Mouse (Mus musculus) limb, embryonic 14.5 days (tissue): ENCODE measurements at regions not wholly inside any gene's neighbourhood (a gene's known extent, or its start where the extent isn't known, plus 50 kb on each side); places are given as distances from the start of the nearest gene placed in this dataset.

Experiments
- ATAC-seq: fragments of 200-750 bp; cut with Nextera tagmentation; 2 replicates; pipeline ENCODE4 v1.8.0; 2017; ENCODE audit warnings: low read depth, moderate number of reproducible peaks, moderate TSS enrichment; ENCODE audit not compliant: low FRiP score
- DNase-seq: peaks from one replicate; pipeline ENCODE4 v3.0.0-alpha.2; 2015; ENCODE audit warnings: low spot score
- H3K27ac ChIP-seq: fragments of 300-500 bp; sonication (generic); replicated peaks from 2 replicates; pipeline ENCODE4 v1.5.1; 2014; ENCODE audit warnings: low read depth, mild to moderate bottlenecking, low read length, moderate library complexity, mixed read lengths
- H3K27me3 ChIP-seq: fragments of 300-500 bp; sonication (generic); 2 replicates; pipeline ENCODE4 v1.6.1; 2014; ENCODE audit warnings: low read length, mixed read lengths; ENCODE audit not compliant: control insufficient read depth, insufficient read depth
- H3K36me3 ChIP-seq: fragments of 300-500 bp; sonication (generic); 2 replicates; pipeline ENCODE4 v1.6.1; 2014; ENCODE audit warnings: mild to moderate bottlenecking, low read length, moderate library complexity, mixed read lengths; ENCODE audit not compliant: control insufficient read depth, insufficient read depth
- H3K4me1 ChIP-seq: fragments of 300-500 bp; sonication (generic); 2 replicates; pipeline ENCODE4 v1.6.1; 2014; ENCODE audit warnings: antibody characterized with exemption, low read length, mixed read lengths; ENCODE audit not compliant: control insufficient read depth, insufficient read depth
- H3K4me2 ChIP-seq: fragments of 300-500 bp; sonication (generic); replicated peaks from 2 replicates; pipeline ENCODE4 v1.6.1; 2014; ENCODE audit warnings: low read depth, mild to moderate bottlenecking, low read length, moderate library complexity; ENCODE audit not compliant: severe bottlenecking
- H3K4me3 ChIP-seq: fragments of 300-500 bp; sonication (generic); replicated peaks from 2 replicates; pipeline ENCODE4 v1.5.1; 2014; ENCODE audit warnings: low read length
- H3K9ac ChIP-seq: fragments of 300-500 bp; sonication (generic); 2 replicates; pipeline ENCODE4 v1.6.1; 2014; ENCODE audit warnings: mild to moderate bottlenecking, low read depth, low read length, moderate library complexity; ENCODE audit not compliant: severe bottlenecking
- H3K9me3 ChIP-seq: fragments of 300-500 bp; sonication (generic); 2 replicates; pipeline ENCODE4 v1.6.1; 2016; ENCODE audit warnings: low read length; ENCODE audit not compliant: control insufficient read depth
- POLR2A ChIP-seq: fragments of 200-500 bp; IDR thresholded peaks from 2 replicates; pipeline ENCODE4 v1.8.0; 2012; ENCODE audit warnings: inconsistent platforms, mild to moderate bottlenecking, moderate library complexity, borderline replicate concordance; ENCODE audit not compliant: insufficient read depth, insufficient read length; ENCODE audit errors: extremely low read depth
- WGBS: fragments of 180-500 bp; shearing (Covaris S2); extraction: QIAGEN DNeasy Blood & Tissue Kit; methylation state at CpG from one replicate; pipeline ENCODE4 v1.1.7; 2014; 5-methylcytosine and 5-hydroxymethylcytosine counted together

DNA sequence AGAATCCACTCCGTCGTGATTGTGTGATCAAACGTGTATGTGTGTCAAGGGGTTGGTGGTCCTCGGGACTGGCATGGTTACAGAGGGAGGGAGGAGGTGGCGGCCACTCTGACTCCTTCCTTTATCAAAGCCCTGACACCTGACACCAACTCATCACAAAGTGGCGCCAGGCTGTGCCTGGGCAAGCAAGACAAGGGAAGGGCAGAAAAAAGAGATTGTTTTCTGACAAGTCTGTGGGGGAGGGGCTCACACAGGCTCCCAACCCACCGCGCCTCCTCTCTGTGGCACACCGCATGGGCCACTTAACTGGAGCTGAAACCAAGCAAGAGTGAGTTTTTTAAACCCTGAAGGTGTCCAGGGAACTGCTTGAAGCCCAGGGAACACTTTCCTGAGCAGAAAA, 68.5 kb downstream of the Ier5 start:
- H3K4me1 ChIP-seq, result peaks cover 8% of the 10 kb centered on the region; the same call in 1 of the 2 replicates
- H3K27me3 ChIP-seq, result no peaks in the 10 kb centered on the region
- WGBS, result 15% methylated on average over 9 of the region's 9 CpGs
- ATAC-seq (no peak), DNase-seq (no peak)
- no peak overlapping the region for H3K4me3 ChIP-seq
- no peak for TF ChIP-seq POLR2A
- H3K36me3 ChIP-seq, result no peaks in the 10 kb centered on the region
- 0 out of 2 replicates have a peak, but pooled peaks cover 4% of the 10 kb centered on the region for H3K9me3 ChIP-seq
- no peak overlapping the region for H3K4me2 ChIP-seq
- H3K9ac ChIP-seq, result no peak overlapping the region
- H3K27ac ChIP-seq, result no peak overlapping the region

DNA sequence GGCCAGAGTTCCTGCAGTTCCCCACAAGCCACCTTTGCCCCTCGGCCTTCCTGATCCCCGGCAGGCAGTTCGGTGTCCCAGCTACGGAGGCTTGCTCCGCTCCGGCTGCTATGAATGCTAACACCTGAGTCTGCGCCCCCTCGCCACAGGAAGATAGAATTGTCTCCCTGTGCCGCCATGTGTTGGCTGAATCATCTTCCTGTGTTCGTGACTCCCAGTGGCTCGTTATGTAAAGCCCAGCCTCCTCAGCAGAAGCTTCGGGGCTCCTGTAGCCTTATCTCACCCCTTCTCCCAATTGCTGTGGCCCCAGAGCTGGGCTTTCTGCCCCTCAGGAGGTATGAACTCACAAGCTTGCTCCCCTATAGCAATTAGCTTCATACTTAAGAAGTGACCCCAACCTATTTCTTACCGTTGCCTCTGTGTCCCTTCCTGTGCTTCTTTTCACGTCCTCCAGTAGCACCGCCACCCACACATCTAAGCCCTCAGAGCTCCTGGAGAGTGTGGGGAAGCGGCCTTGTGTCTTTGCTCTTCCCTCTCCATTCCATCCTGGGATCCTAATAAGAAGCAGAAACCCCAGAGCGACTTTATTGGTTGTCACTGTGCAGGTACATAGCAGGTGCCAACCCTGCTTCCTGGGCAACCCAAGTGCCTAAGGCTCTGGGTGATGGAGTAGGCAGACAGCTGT, 70.1 kb downstream of the Ier5 start:
- H3K9ac ChIP-seq, result no peak overlapping the region
- no peak overlapping the region for H3K4me2 ChIP-seq
- peaks cover 8% of the 10 kb centered on the region; the same call in 1 of the 2 replicates for H3K4me1 ChIP-seq
- ATAC-seq (no peak), DNase-seq (no peak)
- TF ChIP-seq POLR2A, result no peak
- H3K9me3 ChIP-seq, result 0 out of 2 replicates have a peak, but pooled peaks cover 4% of the 10 kb centered on the region
- H3K36me3 ChIP-seq, result no peaks in the 10 kb centered on the region
- no peak overlapping the region for H3K27ac ChIP-seq
- 54% methylated on average over 17 of the region's 17 CpGs for WGBS
- H3K27me3 ChIP-seq, result no peaks in the 10 kb centered on the region
- no peak overlapping the region for H3K4me3 ChIP-seq

DNA sequence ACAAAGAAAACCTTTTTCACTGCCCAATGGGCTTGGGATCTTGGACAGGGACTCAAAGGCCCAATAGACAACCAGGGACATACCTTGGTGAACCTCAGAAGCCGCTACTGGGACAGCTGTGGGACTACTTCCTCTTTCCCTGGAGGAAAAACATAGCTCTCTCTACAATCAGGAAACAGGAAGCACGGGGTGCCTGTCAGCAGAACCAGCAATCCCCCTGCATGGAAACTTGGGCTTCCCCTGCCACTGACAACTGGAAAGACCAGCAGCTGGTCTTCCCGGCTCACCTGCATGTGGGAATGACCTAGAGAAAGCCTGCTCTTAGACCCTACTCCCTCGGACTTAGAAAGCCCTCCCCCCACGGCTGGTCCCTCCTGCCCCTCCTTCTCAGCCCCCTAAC, 70.7 kb downstream of the Ier5 start:
- Histone ChIP-seq H3K36me3 (no peaks in the 10 kb centered on the region), H3K4me2 (no peak overlapping the region), H3K9ac (no peak overlapping the region), H3K27ac (no peak overlapping the region), H3K27me3 (no peaks in the 10 kb centered on the region), H3K9me3 (0 out of 2 replicates have a peak, but pooled peaks cover 4% of the 10 kb centered on the region), H3K4me1 (peaks cover 8% of the 10 kb centered on the region; the same call in 1 of the 2 replicates), H3K4me3 (no peak overlapping the region)
- WGBS, result 37% methylated on average over 5 of the region's 5 CpGs
- DNase-seq (no peak), ATAC-seq (no peak)
- TF ChIP-seq POLR2A, result no peak

DNA sequence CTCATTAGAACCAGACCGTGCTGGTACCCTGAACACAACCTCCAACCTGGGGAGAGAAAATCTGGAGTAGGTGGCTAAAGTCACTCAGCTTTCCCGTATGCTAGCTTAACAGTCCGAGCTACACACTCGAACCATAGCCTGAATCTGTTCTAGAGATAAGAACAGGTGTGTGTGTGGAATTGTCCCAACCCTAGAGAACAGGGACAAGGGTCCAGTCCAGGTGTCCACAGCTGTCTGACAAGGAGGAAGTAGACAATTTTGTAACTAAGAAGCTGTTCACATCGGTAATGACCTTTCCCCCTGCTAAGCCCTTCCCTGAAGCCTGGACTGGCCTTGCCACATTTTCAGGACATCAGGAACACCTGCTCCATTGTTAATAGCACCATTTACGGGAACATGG, 71.3 kb downstream of the Ier5 start:
- H3K9me3 ChIP-seq, result 0 out of 2 replicates have a peak, but pooled peaks cover 4% of the 10 kb centered on the region
- H3K36me3 ChIP-seq, result no peaks in the 10 kb centered on the region
- no peak overlapping the region for H3K27ac ChIP-seq
- H3K4me1 ChIP-seq, result peaks cover 8% of the 10 kb centered on the region; the same call in 1 of the 2 replicates
- H3K27me3 ChIP-seq, result no peaks in the 10 kb centered on the region
- no peak for TF ChIP-seq POLR2A
- WGBS, result 41% methylated on average over 6 of the region's 6 CpGs
- no peak overlapping the region for H3K4me3 ChIP-seq
- no peak for ATAC-seq
- no peak overlapping the region for H3K9ac ChIP-seq
- DNase-seq, result no peak
- no peak overlapping the region for H3K4me2 ChIP-seq

DNA sequence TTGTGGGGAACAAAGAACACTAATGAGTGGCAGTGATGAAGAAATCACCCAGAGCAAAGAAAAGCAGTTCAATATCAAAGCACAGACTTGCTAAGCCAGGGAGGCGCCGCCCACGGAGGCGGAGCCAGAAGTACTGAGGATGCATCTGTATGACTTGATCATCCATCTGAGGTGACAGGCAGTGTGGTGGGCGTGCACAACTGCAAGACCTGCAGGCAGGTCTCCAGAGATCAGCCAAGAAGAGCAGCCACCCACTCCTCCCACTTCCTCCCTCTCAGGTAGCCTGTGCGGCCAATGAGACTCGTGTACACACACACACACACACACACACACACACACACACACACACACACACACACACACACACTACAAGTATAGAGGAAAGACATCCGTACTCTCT, 71.9 kb downstream of the Ier5 start:
- peaks cover 8% of the 10 kb centered on the region; the same call in 1 of the 2 replicates for H3K4me1 ChIP-seq
- peak; percentile 33 for DNase-seq
- H3K9ac ChIP-seq, result no peak overlapping the region
- no peak overlapping the region for H3K27ac ChIP-seq
- H3K36me3 ChIP-seq, result no peaks in the 10 kb centered on the region
- no peak overlapping the region for H3K4me2 ChIP-seq
- TF ChIP-seq POLR2A, result no peak
- no peak for ATAC-seq
- no peak overlapping the region for H3K4me3 ChIP-seq
- 39% methylated on average over 8 of the region's 8 CpGs for WGBS
- H3K9me3 ChIP-seq, result 0 out of 2 replicates have a peak, but pooled peaks cover 4% of the 10 kb centered on the region
- H3K27me3 ChIP-seq, result no peaks in the 10 kb centered on the region
